Mouse (Mus musculus) frontal cortex, postnatal 25 days (tissue): ENCODE measurements around the gene Wdr86.
A peak's percentile ranks its signal among the peaks of the same experiment; 100 is the strongest.
"Not testable (repeated sequence)": the region's sequence is repeated elsewhere in the genome, so short reads cannot be mapped to it uniquely, and the experiment has no call there.

ENCODE experiments used
- DNase-seq, 2 experiments: peaks; one replicate each; pipeline ENCODE4 v3.0.0; 2022; ENCODE audit warnings: low spot score in 2 of 2

Gene Wdr86

GRCm38 (mm10) chr5:24733134-24733533, 2.6 kb upstream of the Wdr86 start:
- DNase-seq, result no peak

GRCm38 (mm10) chr5:24730986-24731385, 459 bp upstream of the Wdr86 start:
- no peak for DNase-seq

- no peak for DNase-seq
These were observed 585 bp downstream of the Wdr86 start for GRCm38 (mm10) chr5:24729797-24730487.

GRCm38 (mm10) chr5:24726901-24727836, 3.4 kb downstream of the Wdr86 start:
- no peak for DNase-seq

- no peak for DNase-seq
These were observed 4.6 kb downstream of the Wdr86 start for GRCm38 (mm10) chr5:24725897-24726296.

GRCm38 (mm10) chr5:24724805-24725204, 5.7 kb downstream of the Wdr86 start:
- no peak for DNase-seq

- no peak for DNase-seq
These were observed 6.3 kb downstream of the Wdr86 start for GRCm38 (mm10) chr5:24724270-24724634.

GRCm38 (mm10) chr5:24723527-24724269, 6.8 kb downstream of the Wdr86 start:
- no peak for DNase-seq

GRCm38 (mm10) chr5:24719852-24720251, 10.7 kb downstream of the Wdr86 start:
- no peak for DNase-seq

- no peak for DNase-seq
These were observed 12.5 kb downstream of the Wdr86 start for GRCm38 (mm10) chr5:24718076-24718475.

- DNase-seq, result no peak
These were observed 16.5 kb downstream of the Wdr86 start for GRCm38 (mm10) chr5:24713987-24714386.

GRCm38 (mm10) chr5:24713199-24713598, 17.3 kb downstream of the Wdr86 start:
- DNase-seq, result no peak

- DNase-seq, result no peak
These were observed 18.9 kb downstream of the Wdr86 start for GRCm38 (mm10) chr5:24711615-24712014.

- DNase-seq, result no peak
These were observed 20.6 kb downstream of the Wdr86 start for GRCm38 (mm10) chr5:24709962-24710361.

- no peak for DNase-seq
These were observed 25.9 kb downstream of the Wdr86 start for GRCm38 (mm10) chr5:24704615-24705014.

- DNase-seq, result no peak
These were observed 29.3 kb downstream of the Wdr86 start for GRCm38 (mm10) chr5:24701271-24701670.

- DNase-seq, result no peak
These were observed 33.8 kb downstream of the Wdr86 start for GRCm38 (mm10) chr5:24696704-24697103.

- no peak for DNase-seq
These were observed 42.8 kb downstream of the Wdr86 start for GRCm38 (mm10) chr5:24687696-24688095.

GRCm38 (mm10) chr5:24686671-24687420, 43.7 kb downstream of the Wdr86 start:
- not testable (repeated sequence) for DNase-seq

- DNase-seq, result no peak
These were observed 44.4 kb downstream of the Wdr86 start for GRCm38 (mm10) chr5:24686176-24686575.

GRCm38 (mm10) chr5:24685366-24686093, 45.0 kb downstream of the Wdr86 start, which contains the start of gene Nub1:
Nub1 (plus strand) TSS chr5:24685532.
- DNase-seq, result peak; percentile 91 to 95
